Mouse (Mus musculus) stomach, postnatal 0 days (tissue): ENCODE measurements around the gene Slc25a53.

Source experiments
- CTCF ChIP-seq: IDR thresholded peaks from 2 replicates; pipeline ENCODE4 v1.5.1; 2016; ENCODE audit warnings: antibody characterized with exemption, low read depth, mild to moderate bottlenecking, moderate library complexity
- EP300 ChIP-seq: optimal IDR thresholded peaks from 2 replicates; pipeline ENCODE3; 2016; ENCODE audit warnings: antibody characterized with exemption

GRCm38 (mm10) chrX:137034322-137034721 is 3.8 kb downstream of the Slc25a53 start:
- no peak for TF ChIP-seq CTCF
- no peak for TF ChIP-seq EP300
